Mouse (Mus musculus): ENCODE measurements at regions not wholly inside any gene's neighbourhood (a gene's known extent, or its start where the extent isn't known, plus 50 kb on each side); places are given as distances from the start of the nearest gene placed in this dataset.

GRCm38 (mm10) chr3:99447361-99447760 lies 207.2 kb downstream of the Tbx15 start:
- no peak for ATAC-seq (ENCODE audit: insufficient number of reproducible peaks, low FRiP score, low TSS enrichment)

GRCm38 (mm10) chr3:99447813-99448212 lies 207.6 kb downstream of the Tbx15 start:
- no peak for ATAC-seq (ENCODE audit: insufficient number of reproducible peaks, low FRiP score, low TSS enrichment)

GRCm38 (mm10) chr3:99459036-99459863 lies 219.1 kb downstream of the Tbx15 start:
- ATAC-seq (ENCODE audit: insufficient number of reproducible peaks, low FRiP score, low TSS enrichment), result no peak

GRCm38 (mm10) chr3:99499980-99500379 lies 259.8 kb downstream of the Tbx15 start:
- 0 out of 2 replicates have a peak, but pooled peaks have one; percentile 79 for ATAC-seq (ENCODE audit: insufficient number of reproducible peaks, low FRiP score, low TSS enrichment)

GRCm38 (mm10) chr3:99504772-99505171 lies 264.6 kb downstream of the Tbx15 start:
- ATAC-seq (ENCODE audit: insufficient number of reproducible peaks, low FRiP score, low TSS enrichment), result no peak

GRCm38 (mm10) chr3:99512250-99512649 lies 272.1 kb downstream of the Tbx15 start:
- ATAC-seq (ENCODE audit: insufficient number of reproducible peaks, low FRiP score, low TSS enrichment), result no peak

- ATAC-seq (ENCODE audit: insufficient number of reproducible peaks, low FRiP score, low TSS enrichment), result no peak
Observed at GRCm38 (mm10) chr3:99512933-99513332, 272.8 kb downstream of the Tbx15 start.

- ATAC-seq (ENCODE audit: insufficient number of reproducible peaks, low FRiP score, low TSS enrichment), result no peak
Observed at GRCm38 (mm10) chr3:99515751-99516150, 275.6 kb downstream of the Tbx15 start.

- ATAC-seq (ENCODE audit: insufficient number of reproducible peaks, low FRiP score, low TSS enrichment), result no peak
Observed at GRCm38 (mm10) chr3:99560917-99561316, 320.7 kb downstream of the Tbx15 start.

- no peak for ATAC-seq (ENCODE audit: insufficient number of reproducible peaks, low FRiP score, low TSS enrichment)
Observed at GRCm38 (mm10) chr3:99573335-99573976, 311.8 kb upstream of the Spag17 start.

- ATAC-seq (ENCODE audit: insufficient number of reproducible peaks, low FRiP score, low TSS enrichment), result no peak
Observed at GRCm38 (mm10) chr3:99573977-99574373, 311.2 kb upstream of the Spag17 start.

- no peak for ATAC-seq (ENCODE audit: insufficient number of reproducible peaks, low FRiP score, low TSS enrichment)
Observed at GRCm38 (mm10) chr3:99602679-99603078, 282.5 kb upstream of the Spag17 start.

- ATAC-seq (ENCODE audit: insufficient number of reproducible peaks, low FRiP score, low TSS enrichment), result no peak
Observed at GRCm38 (mm10) chr3:99632309-99632708, 252.9 kb upstream of the Spag17 start.

- no peak for ATAC-seq (ENCODE audit: insufficient number of reproducible peaks, low FRiP score, low TSS enrichment)
Observed at GRCm38 (mm10) chr3:99641343-99642106, 243.7 kb upstream of the Spag17 start.

GRCm38 (mm10) chr3:99644910-99645309 lies 240.3 kb upstream of the Spag17 start:
- ATAC-seq (ENCODE audit: insufficient number of reproducible peaks, low FRiP score, low TSS enrichment), result no peak

GRCm38 (mm10) chr3:99645318-99645717 lies 239.9 kb upstream of the Spag17 start:
- ATAC-seq (ENCODE audit: insufficient number of reproducible peaks, low FRiP score, low TSS enrichment), result no peak

GRCm38 (mm10) chr3:99657617-99658016 lies 227.6 kb upstream of the Spag17 start:
- ATAC-seq (ENCODE audit: insufficient number of reproducible peaks, low FRiP score, low TSS enrichment), result no peak

- ATAC-seq (ENCODE audit: insufficient number of reproducible peaks, low FRiP score, low TSS enrichment), result no peak
Observed at GRCm38 (mm10) chr3:99663783-99664182, 221.4 kb upstream of the Spag17 start.

GRCm38 (mm10) chr3:99665363-99665762 lies 219.8 kb upstream of the Spag17 start:
- no peak for ATAC-seq (ENCODE audit: insufficient number of reproducible peaks, low FRiP score, low TSS enrichment)

GRCm38 (mm10) chr3:99665902-99666768 lies 219.1 kb upstream of the Spag17 start:
- ATAC-seq (ENCODE audit: insufficient number of reproducible peaks, low FRiP score, low TSS enrichment), result no peak

Measured in cerebellum, adult (tissue).